Mouse (Mus musculus): ENCODE data around the gene Arpc4. TPM values are rescaled to one million over a fixed set of nuclear protein-coding genes. Genes with fewer than 3 reads are reported as not detected.
"Not testable (repeated sequence)": the region's sequence is repeated elsewhere in the genome, so short reads cannot be mapped to it uniquely, and the experiment has no call there.

The Arpc4 gene
- 264 and 283 TPM in 2 replicates for polyA plus RNA-seq (2015; fragmentation: Nextera tagmentation; extraction: Ambion mirVana)

DNA sequence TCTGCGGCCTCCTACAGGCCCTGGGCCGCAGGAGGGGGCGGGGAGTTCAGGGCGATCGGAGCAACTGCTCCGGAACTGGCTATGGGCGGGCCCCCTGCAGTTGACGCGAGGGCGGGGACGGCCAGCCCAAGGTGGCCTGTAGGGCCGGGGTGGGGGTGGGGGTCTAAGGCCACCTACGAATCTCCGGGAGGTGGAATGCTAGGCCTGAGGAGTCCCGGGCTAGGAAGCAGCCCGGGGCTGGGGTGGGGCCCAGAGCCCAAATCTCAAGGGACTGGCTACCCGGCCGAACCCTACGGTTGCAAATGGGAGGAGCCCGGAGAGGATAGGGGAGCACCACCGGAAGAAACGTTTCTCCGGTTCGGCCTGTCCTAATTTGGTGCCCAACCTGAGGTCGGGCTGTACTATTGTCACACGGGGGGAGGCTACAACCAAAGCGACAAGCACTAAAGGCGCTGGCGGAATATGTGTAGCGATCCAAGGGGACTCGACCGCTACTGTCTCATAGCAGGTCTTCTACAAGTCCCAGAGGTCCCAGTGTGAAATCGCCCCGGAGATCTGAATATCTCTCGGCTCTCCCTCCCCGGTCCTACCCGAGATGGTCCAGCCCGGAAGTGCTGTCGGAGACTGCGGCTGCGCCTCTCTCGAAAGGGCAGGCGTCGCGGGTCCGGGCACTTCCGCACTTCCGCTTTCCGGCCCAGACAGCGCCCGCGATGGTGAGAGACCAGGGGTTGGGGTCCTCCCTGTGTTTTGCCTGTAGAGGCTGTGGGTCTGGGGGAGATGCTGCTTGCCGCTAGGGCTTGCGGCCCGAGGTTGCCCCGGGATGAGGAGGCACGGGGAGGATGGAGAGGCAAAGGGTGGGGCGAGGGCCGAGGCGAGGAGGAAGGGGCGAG lies at the start of gene Arpc4, which contains the start of gene Tada3:
Gene Arpc4 (plus strand): TSS at position 620 of the 890 bp plus-strand sequence.
Gene Tada3 (minus strand): TSS at position 388 of the 890 bp plus-strand sequence.
- under 1% methylated on average over 58 of the region's 61 CpGs for WGBS
- Histone ChIP-seq H3K36me3 (peaks cover 57% of the 10 kb centered on the region), H3K4me2 (peak within 1 kb of the TSS; percentile 94)

GRCm38 (mm10) chr6:113329396-113329795 lies 48.5 kb upstream of the Arpc4 start:
- Histone ChIP-seq H3K27me3 (replicated peaks) (no peaks in the 10 kb centered on the region), H3K9me3 (no peaks in the 10 kb centered on the region), H3K9ac (no peak overlapping the region; the same call in 1 of the 2 replicates), H3K4me2 (no peak overlapping the region), H3K4me3 (no peak overlapping the region), H3K4me1 (peaks cover 44% of the 10 kb centered on the region), H3K27ac (replicated peaks) (no peak overlapping the region), H3K36me3 (peaks cover 56% of the 10 kb centered on the region)
- 72% methylated on average over 1 of the region's 1 CpGs for WGBS
- no peak for ATAC-seq (ENCODE audit: extremely low read depth, insufficient number of reproducible peaks, low FRiP score, low TSS enrichment)

More for the DNA sequence above, at the start of gene Arpc4, which contains the start of gene Tada3:
- Histone ChIP-seq H3K4me1 (peaks cover 24% of the 10 kb centered on the region), H3K27ac (replicated peaks) (peak within 1 kb of the TSS; percentile 96), H3K9me3 (no peaks in the 10 kb centered on the region), H3K4me3 (peak within 1 kb of the TSS; percentile 96), H3K9ac (peak within 1 kb of the TSS; percentile 97), H3K27me3 (replicated peaks) (no peaks in the 10 kb centered on the region)
- ATAC-seq (ENCODE audit: extremely low read depth, insufficient number of reproducible peaks, low FRiP score, low TSS enrichment): peak; percentile 90

DNA sequence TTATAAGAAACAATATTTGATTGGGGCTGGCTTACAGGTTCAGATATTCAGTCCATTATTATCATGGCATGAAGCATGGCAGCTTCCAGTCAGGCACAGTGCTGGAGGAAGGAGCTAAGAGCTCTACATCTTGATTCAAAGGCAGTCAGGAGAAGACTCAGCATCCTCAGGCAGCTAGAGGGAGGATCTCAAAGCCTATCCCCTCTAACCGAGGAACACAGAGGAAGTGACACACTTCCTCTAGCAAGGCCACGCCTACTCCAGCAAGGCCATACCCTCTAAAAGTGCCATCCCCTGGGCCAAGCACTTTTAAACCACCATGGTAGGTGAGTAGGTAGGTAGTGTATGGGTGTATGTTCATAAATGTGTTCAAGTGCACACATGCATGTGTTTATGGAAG lies 47.4 kb upstream of the Arpc4 start:
- Histone ChIP-seq H3K27ac (replicated peaks) (no peak overlapping the region), H3K4me2 (no peak overlapping the region), H3K9ac (no peak overlapping the region), H3K4me1 (peaks cover 41% of the 10 kb centered on the region), H3K9me3 (no peaks in the 10 kb centered on the region), H3K27me3 (replicated peaks) (no peaks in the 10 kb centered on the region), H3K4me3 (no peak overlapping the region), H3K36me3 (peaks cover 56% of the 10 kb centered on the region)
- WGBS: 53% methylated on average over 2 of the region's 2 CpGs
- no peak for ATAC-seq (ENCODE audit: extremely low read depth, insufficient number of reproducible peaks, low FRiP score, low TSS enrichment)

GRCm38 (mm10) chr6:113331721-113332120 lies 46.2 kb upstream of the Arpc4 start:
- no peaks in the 10 kb centered on the region for H3K9me3 ChIP-seq
- WGBS: 85% methylated on average over 11 of the region's 11 CpGs
- H3K9ac ChIP-seq: no peak overlapping the region
- no peak for ATAC-seq (ENCODE audit: extremely low read depth, insufficient number of reproducible peaks, low FRiP score, low TSS enrichment)
- H3K4me2 ChIP-seq: no peak overlapping the region
- H3K27ac ChIP-seq (replicated peaks): no peak overlapping the region
- no peak overlapping the region for H3K4me3 ChIP-seq
- no peaks in the 10 kb centered on the region for H3K27me3 ChIP-seq (replicated peaks)
- peaks cover 65% of the 10 kb centered on the region for H3K36me3 ChIP-seq
- H3K4me1 ChIP-seq: peaks cover 35% of the 10 kb centered on the region

- WGBS: 69% methylated on average over 6 of the region's 6 CpGs
- not testable (repeated sequence) for H3K4me2 ChIP-seq; H3K9me3 ChIP-seq; H3K9ac ChIP-seq; ATAC-seq (ENCODE audit: extremely low read depth, insufficient number of reproducible peaks, low FRiP score, low TSS enrichment); H3K4me3 ChIP-seq; H3K27me3 ChIP-seq (replicated peaks)
- H3K4me1 ChIP-seq: peaks cover 40% of the 10 kb centered on the region
- peak overlapping the region; percentile 84 for H3K27ac ChIP-seq (replicated peaks)
- H3K36me3 ChIP-seq: peaks cover 74% of the 10 kb centered on the region
Measured at GRCm38 (mm10) chr6:113332734-113333133, 45.2 kb upstream of the Arpc4 start.

DNA sequence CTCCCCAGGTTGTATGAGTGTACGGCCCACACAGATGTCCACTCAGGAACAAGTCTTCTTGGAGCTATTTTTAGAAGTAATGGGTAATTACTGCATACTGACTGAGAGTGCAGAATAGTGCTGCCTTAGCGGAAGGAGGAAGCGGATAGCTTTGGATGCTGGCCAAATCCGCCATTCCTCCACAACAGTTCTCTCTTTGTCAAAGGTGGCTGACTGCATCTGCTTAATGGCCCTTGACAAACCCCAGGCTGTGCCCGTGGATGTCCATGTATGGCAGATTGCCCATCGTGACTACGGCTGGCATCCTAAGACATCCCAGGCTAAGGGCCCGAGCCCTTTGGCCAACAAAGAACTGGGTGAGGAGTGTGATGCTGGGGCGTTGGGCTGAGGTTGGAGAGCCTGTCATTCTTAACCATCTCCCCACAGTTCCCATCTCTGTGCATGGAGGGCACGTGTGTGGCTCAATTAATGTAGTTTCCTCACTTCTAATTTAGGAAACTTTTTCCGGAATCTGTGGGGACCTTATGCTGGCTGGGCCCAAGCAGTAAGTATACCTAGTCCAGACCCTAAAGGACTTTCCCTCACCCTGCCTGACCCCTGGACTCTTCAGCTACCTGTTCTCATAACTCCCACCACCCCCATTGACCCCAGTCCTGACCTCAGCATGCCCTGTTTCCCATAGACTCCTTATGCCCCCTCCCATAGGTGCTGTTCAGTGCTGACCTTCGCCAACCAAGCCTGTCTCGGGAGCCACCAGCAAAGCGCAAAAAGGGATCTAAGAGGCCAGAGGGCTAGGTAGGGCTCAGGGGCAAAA lies 44.6 kb upstream of the Arpc4 start:
- Histone ChIP-seq H3K4me3 (no peak overlapping the region), H3K4me2 (no peak overlapping the region), H3K9me3 (no peaks in the 10 kb centered on the region), H3K4me1 (peaks cover 35% of the 10 kb centered on the region), H3K9ac (0 out of 2 replicates have a peak overlapping the region, but pooled peaks have one; percentile 33), H3K36me3 (peaks cover 80% of the 10 kb centered on the region), H3K27ac (replicated peaks) (peak overlapping the region; percentile 84), H3K27me3 (replicated peaks) (no peaks in the 10 kb centered on the region)
- ATAC-seq (ENCODE audit: extremely low read depth, insufficient number of reproducible peaks, low FRiP score, low TSS enrichment): 0 out of 2 replicates have a peak, but pooled peaks have one; percentile 17
- 37% methylated on average over 14 of the region's 14 CpGs for WGBS

DNA sequence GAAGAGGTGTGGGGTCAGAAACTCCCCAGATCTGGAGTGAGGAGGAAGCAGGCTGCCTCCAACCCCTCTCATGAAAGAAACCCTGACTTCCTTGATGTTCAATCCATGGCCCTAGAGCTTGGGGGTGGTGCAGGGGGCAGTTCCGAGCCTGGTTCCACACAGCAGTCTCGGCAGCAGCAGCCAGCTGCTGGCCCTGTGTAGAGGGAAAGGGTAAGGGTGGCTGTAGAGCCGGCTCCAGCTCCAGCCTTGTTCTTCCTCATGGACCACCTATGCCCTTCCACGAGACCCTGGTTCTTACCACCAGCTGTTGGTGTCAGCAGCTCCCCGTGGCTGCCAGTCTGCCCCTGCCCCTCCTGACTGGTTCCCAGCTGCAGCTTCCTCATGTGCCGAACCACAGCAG lies 43.7 kb upstream of the Arpc4 start:
- H3K27ac ChIP-seq (replicated peaks): peak overlapping the region; percentile 22; the same call in 1 of the 2 replicates
- H3K9me3 ChIP-seq: no peaks in the 10 kb centered on the region
- H3K36me3 ChIP-seq: peaks cover 81% of the 10 kb centered on the region
- H3K4me3 ChIP-seq: no peak overlapping the region
- no peaks in the 10 kb centered on the region for H3K27me3 ChIP-seq (replicated peaks)
- WGBS: 71% methylated on average over 6 of the region's 6 CpGs
- no peak overlapping the region for H3K9ac ChIP-seq
- ATAC-seq (ENCODE audit: extremely low read depth, insufficient number of reproducible peaks, low FRiP score, low TSS enrichment): no peak
- peaks cover 32% of the 10 kb centered on the region for H3K4me1 ChIP-seq
- H3K4me2 ChIP-seq: no peak overlapping the region

- 46% methylated on average over 8 of the region's 8 CpGs for WGBS
- H3K9me3 ChIP-seq: no peaks in the 10 kb centered on the region
- no peak for ATAC-seq (ENCODE audit: extremely low read depth, insufficient number of reproducible peaks, low FRiP score, low TSS enrichment)
- peaks cover 43% of the 10 kb centered on the region for H3K4me1 ChIP-seq
- H3K4me3 ChIP-seq: no peak overlapping the region
- peaks cover 83% of the 10 kb centered on the region for H3K36me3 ChIP-seq
- H3K9ac ChIP-seq: peak overlapping the region; percentile 40; the same call in 1 of the 2 replicates
- no peaks in the 10 kb centered on the region for H3K27me3 ChIP-seq (replicated peaks)
- peak overlapping the region; percentile 56 for H3K27ac ChIP-seq (replicated peaks)
- H3K4me2 ChIP-seq: no peak overlapping the region
Measured at GRCm38 (mm10) chr6:113336852-113337620, 40.9 kb upstream of the Arpc4 start.

DNA sequence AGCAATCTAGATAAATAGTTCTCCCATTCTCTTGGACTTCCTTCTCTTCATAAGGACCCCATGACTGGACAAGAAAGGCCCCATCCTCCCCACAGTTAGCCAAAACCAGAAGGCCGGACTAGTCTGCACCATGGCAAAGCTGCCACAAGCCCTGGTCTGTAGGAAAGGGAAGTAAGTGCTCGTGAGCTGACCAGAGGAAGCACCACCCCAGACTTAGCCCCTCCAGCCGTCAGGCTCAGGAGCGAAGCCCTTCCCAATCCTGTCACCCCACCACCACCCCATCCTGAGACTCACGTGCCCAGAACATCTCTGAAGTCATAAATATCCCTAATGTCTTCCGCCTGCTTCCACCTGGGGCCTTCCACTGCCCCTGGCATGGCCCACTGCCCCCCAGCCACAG lies 36.3 kb upstream of the Arpc4 start:
- Histone ChIP-seq H3K4me3 (peak overlapping the region; percentile 21; the same call in 1 of the 2 replicates), H3K9ac (peak overlapping the region; percentile 92), H3K4me2 (peak overlapping the region; percentile 82), H3K27me3 (replicated peaks) (no peaks in the 10 kb centered on the region), H3K27ac (replicated peaks) (peak overlapping the region; percentile 54), H3K36me3 (peaks cover 45% of the 10 kb centered on the region), H3K4me1 (peaks cover 52% of the 10 kb centered on the region), H3K9me3 (no peaks in the 10 kb centered on the region)
- ATAC-seq (ENCODE audit: extremely low read depth, insufficient number of reproducible peaks, low FRiP score, low TSS enrichment): no peak
- WGBS: 72% methylated on average over 6 of the region's 6 CpGs

DNA sequence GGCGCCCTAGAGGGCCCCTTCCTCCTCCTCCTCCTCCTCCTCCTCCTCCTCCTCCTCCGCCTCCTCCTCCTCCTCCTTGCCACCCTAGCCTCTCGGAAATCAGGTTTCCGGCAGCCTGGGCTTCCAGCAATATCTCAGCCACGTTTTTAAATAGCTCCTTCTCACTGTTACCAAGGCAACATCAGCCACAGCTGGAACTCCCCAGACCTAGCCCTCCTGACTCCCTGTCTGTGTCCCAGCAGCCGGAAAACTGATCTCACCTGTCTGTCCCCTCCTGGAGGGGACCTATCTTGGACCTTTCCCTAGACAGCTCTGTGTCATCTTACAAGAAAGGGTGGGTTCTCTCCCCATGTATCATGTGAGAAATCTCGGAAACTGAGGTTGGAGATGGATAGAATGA lies 35.6 kb upstream of the Arpc4 start:
- ATAC-seq (ENCODE audit: extremely low read depth, insufficient number of reproducible peaks, low FRiP score, low TSS enrichment): no peak
- Histone ChIP-seq H3K27me3 (replicated peaks) (no peaks in the 10 kb centered on the region), H3K9me3 (no peaks in the 10 kb centered on the region), H3K4me1 (peaks cover 47% of the 10 kb centered on the region), H3K36me3 (peaks cover 40% of the 10 kb centered on the region), H3K9ac (peak overlapping the region; percentile 92), H3K27ac (replicated peaks) (peak overlapping the region; percentile 70), H3K4me2 (peak overlapping the region; percentile 82), H3K4me3 (peak overlapping the region; percentile 71)
- 18% methylated on average over 4 of the region's 7 CpGs for WGBS
